Mouse (Mus musculus) liver, embryonic 15.5 days (tissue): ENCODE measurements at regions not wholly inside any gene's neighbourhood (a gene's known extent, or its start where the extent isn't known, plus 50 kb on each side); places are given as distances from the start of the nearest gene placed in this dataset.
A peak's percentile ranks its signal among the peaks of the same experiment; 100 is the strongest.

Experiments
- ATAC-seq: fragments of 200-750 bp; cut with Nextera tagmentation; 2 replicates; pipeline ENCODE4 v1.8.0; 2017; ENCODE audit warnings: moderate number of reproducible peaks, mild to moderate bottlenecking, moderate library complexity; ENCODE audit not compliant: insufficient read depth
- H3K27ac ChIP-seq: fragments of 300-500 bp; sonication (generic); replicated peaks from 2 replicates; pipeline ENCODE4 v1.5.1; 2015; ENCODE audit warnings: mild to moderate bottlenecking, inconsistent platforms
- H3K27me3 ChIP-seq: fragments of 300-500 bp; sonication (generic); 2 replicates; pipeline ENCODE4 v1.6.1; 2015; ENCODE audit warnings: mild to moderate bottlenecking, inconsistent platforms
- H3K36me3 ChIP-seq: fragments of 300-500 bp; sonication (generic); replicated peaks from 2 replicates; pipeline ENCODE4 v1.6.1; 2015; ENCODE audit warnings: moderate library complexity, mild to moderate bottlenecking, inconsistent platforms
- H3K4me1 ChIP-seq: fragments of 300-500 bp; sonication (generic); replicated peaks from 2 replicates; pipeline ENCODE4 v1.6.1; 2015; ENCODE audit warnings: inconsistent platforms
- H3K4me2 ChIP-seq: fragments of 300-500 bp; sonication (generic); 2 replicates; pipeline ENCODE4 v1.6.1; 2015; ENCODE audit warnings: moderate library complexity, mild to moderate bottlenecking, inconsistent platforms
- H3K4me3 ChIP-seq: fragments of 300-500 bp; sonication (generic); replicated peaks from 2 replicates; pipeline ENCODE4 v1.5.1; 2015; ENCODE audit warnings: mild to moderate bottlenecking, inconsistent platforms
- H3K9ac ChIP-seq: fragments of 300-500 bp; sonication (generic); 2 replicates; pipeline ENCODE4 v1.6.1; 2015; ENCODE audit warnings: moderate library complexity, mild to moderate bottlenecking, inconsistent platforms
- H3K9me3 ChIP-seq: fragments of 300-500 bp; sonication (generic); replicated peaks from 2 replicates; pipeline ENCODE4 v1.6.1; 2016; ENCODE audit warnings: inconsistent platforms
- WGBS: fragments of 180-500 bp; shearing (Covaris S2); methylation state at CpG from one replicate; pipeline ENCODE4 v1.1.7; 2015; ENCODE audit warnings: mixed read lengths; ENCODE audit not compliant: insufficient replicate concordance; 5-methylcytosine and 5-hydroxymethylcytosine counted together

GRCm38 (mm10) chr9:116342446-116343085 lies 167.4 kb upstream of the Tgfbr2 start:
- H3K4me1 ChIP-seq = peaks cover 9% of the 10 kb centered on the region
- WGBS = 46% methylated on average over 8 of the region's 8 CpGs
- no peak overlapping the region for H3K9ac ChIP-seq
- H3K36me3 ChIP-seq = no peaks in the 10 kb centered on the region
- no peak overlapping the region for H3K4me2 ChIP-seq
- H3K9me3 ChIP-seq = no peaks in the 10 kb centered on the region
- no peaks in the 10 kb centered on the region for H3K27me3 ChIP-seq
- ATAC-seq = no peak
- no peak overlapping the region for H3K4me3 ChIP-seq
- H3K27ac ChIP-seq = no peak overlapping the region

DNA sequence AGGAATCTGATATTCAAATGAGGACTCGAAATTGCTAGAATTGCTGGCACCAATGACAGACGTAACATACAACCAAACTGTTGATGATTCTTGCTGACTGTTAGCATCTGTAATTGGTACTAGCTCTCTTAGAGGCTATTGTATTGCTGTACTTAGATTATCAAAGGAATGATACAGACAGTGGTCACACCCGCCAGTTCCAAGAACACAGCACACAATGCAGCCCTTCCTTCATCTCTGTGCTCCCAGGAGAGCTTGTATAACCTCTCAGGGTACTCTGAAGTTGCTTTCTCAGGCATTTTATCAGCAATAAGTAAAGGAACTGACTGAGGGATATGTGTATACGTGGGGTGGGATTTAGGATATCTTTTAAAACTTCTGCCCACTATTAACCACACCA lies 166.8 kb upstream of the Tgfbr2 start:
- H3K27me3 ChIP-seq = no peaks in the 10 kb centered on the region
- H3K4me1 ChIP-seq = peaks cover 13% of the 10 kb centered on the region
- 38% methylated on average over 4 of the region's 4 CpGs for WGBS
- H3K27ac ChIP-seq = no peak overlapping the region
- ATAC-seq = no peak
- H3K9me3 ChIP-seq = no peaks in the 10 kb centered on the region
- no peaks in the 10 kb centered on the region for H3K36me3 ChIP-seq
- no peak overlapping the region for H3K4me2 ChIP-seq
- no peak overlapping the region for H3K9ac ChIP-seq
- no peak overlapping the region for H3K4me3 ChIP-seq

DNA sequence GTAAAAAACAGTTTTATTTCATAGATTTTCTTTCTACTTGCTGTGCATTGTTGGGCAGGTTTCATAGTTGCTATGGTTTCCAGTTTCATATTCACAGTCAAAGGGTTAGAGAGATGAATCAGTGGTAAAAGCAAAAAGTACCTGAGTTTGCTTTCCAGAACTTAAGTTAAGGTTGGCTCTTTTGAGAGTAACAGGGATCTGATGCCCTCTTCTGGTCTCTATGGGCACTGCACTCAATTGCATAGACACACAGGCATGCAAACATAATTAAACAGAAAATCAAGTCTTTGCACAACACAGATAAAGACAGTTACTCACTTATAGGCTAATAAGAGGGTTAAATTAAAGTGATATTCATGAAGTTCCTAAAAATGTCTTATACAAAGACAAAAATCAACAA lies 165.8 kb upstream of the Tgfbr2 start:
- ATAC-seq = no peak
- H3K27ac ChIP-seq = no peak overlapping the region
- H3K27me3 ChIP-seq = no peaks in the 10 kb centered on the region
- H3K4me3 ChIP-seq = no peak overlapping the region
- no peak overlapping the region for H3K9ac ChIP-seq
- H3K9me3 ChIP-seq = no peaks in the 10 kb centered on the region
- H3K4me2 ChIP-seq = no peak overlapping the region
- H3K36me3 ChIP-seq = no peaks in the 10 kb centered on the region
- H3K4me1 ChIP-seq = peaks cover 24% of the 10 kb centered on the region

GRCm38 (mm10) chr9:116338729-116339100 lies 163.6 kb upstream of the Tgfbr2 start:
- Histone ChIP-seq H3K36me3 (no peaks in the 10 kb centered on the region), H3K4me3 (no peak overlapping the region), H3K27me3 (no peaks in the 10 kb centered on the region), H3K27ac (no peak overlapping the region), H3K9me3 (no peaks in the 10 kb centered on the region), H3K9ac (no peak overlapping the region), H3K4me2 (no peak overlapping the region), H3K4me1 (peaks cover 34% of the 10 kb centered on the region)
- WGBS = 77% methylated on average over 5 of the region's 5 CpGs
- ATAC-seq = no peak

GRCm38 (mm10) chr9:116338093-116338728 lies 163.1 kb upstream of the Tgfbr2 start:
- H3K27ac ChIP-seq = peak overlapping the region; percentile 25; the same call in 1 of the 2 replicates
- no peak overlapping the region for H3K4me3 ChIP-seq
- H3K27me3 ChIP-seq = no peaks in the 10 kb centered on the region
- no peak overlapping the region for H3K9ac ChIP-seq
- no peaks in the 10 kb centered on the region for H3K36me3 ChIP-seq
- H3K4me1 ChIP-seq = peaks cover 34% of the 10 kb centered on the region
- peak; percentile 52 for ATAC-seq
- no peak overlapping the region for H3K4me2 ChIP-seq
- H3K9me3 ChIP-seq = no peaks in the 10 kb centered on the region
- 23% methylated on average over 5 of the region's 5 CpGs for whole genome bisulfite sequencing

- WGBS = 55% methylated on average over 8 of the region's 8 CpGs
- H3K4me2 ChIP-seq = no peak overlapping the region
- no peaks in the 10 kb centered on the region for H3K9me3 ChIP-seq
- H3K27me3 ChIP-seq = no peaks in the 10 kb centered on the region
- H3K4me1 ChIP-seq = peaks cover 34% of the 10 kb centered on the region
- 0 out of 2 replicates have a peak, but pooled peaks have one; percentile 20 for ATAC-seq
- peak overlapping the region; percentile 25; the same call in 1 of the 2 replicates for H3K27ac ChIP-seq
- H3K36me3 ChIP-seq = no peaks in the 10 kb centered on the region
- no peak overlapping the region for H3K9ac ChIP-seq
- H3K4me3 ChIP-seq = no peak overlapping the region
These were observed 162.4 kb upstream of the Tgfbr2 start for GRCm38 (mm10) chr9:116337446-116338010.

DNA sequence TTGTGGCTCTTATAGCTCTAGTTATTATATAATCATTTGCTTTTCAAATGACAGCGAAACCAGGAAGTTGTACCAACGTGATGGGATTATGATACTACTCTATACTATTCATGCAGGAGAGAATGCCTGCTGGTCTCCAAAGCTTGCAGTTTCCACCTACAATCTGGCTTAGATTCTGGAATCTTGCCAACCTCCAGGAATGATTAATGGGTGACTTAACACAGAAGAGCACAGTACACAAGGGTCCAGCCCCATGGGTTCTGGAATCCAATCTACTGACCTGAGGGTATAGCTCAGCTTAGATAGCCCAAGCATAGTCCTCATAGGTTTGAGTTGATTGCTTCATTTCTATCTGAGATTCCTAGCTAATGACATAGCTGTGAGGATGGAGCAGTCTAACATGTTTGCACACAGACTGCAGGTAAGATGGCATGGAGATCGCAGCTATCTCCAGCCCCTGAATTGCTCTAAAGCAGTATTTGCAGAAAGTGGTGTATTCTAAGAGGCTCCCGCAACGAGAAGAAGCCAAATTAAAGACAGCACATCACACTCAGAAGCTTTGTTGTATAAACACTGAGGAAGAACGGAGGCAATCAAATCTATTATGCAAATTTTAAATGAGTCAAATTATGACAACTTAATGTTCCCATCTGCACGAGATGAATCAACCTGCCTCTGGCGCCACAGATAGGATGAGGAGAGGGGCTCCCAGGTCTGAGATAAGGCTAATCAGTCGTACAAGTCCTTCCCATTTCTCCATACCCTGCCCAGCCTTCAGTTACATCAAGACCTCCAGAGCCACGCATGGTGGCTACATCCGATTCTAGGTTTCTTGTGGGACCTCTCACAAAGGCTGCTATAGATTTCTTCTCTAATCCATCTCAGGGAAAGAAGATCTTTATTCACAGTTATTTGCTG lies 160.7 kb upstream of the Tgfbr2 start:
- Histone ChIP-seq H3K4me2 (peak overlapping the region; percentile 11; the same call in 1 of the 2 replicates), H3K4me3 (no peak overlapping the region), H3K27ac (no peak overlapping the region), H3K36me3 (no peaks in the 10 kb centered on the region), H3K27me3 (no peaks in the 10 kb centered on the region), H3K9ac (no peak overlapping the region), H3K4me1 (peaks cover 34% of the 10 kb centered on the region), H3K9me3 (no peaks in the 10 kb centered on the region)
- 29% methylated on average over 11 of the region's 11 CpGs for WGBS
- peak; percentile 73 for ATAC-seq

DNA sequence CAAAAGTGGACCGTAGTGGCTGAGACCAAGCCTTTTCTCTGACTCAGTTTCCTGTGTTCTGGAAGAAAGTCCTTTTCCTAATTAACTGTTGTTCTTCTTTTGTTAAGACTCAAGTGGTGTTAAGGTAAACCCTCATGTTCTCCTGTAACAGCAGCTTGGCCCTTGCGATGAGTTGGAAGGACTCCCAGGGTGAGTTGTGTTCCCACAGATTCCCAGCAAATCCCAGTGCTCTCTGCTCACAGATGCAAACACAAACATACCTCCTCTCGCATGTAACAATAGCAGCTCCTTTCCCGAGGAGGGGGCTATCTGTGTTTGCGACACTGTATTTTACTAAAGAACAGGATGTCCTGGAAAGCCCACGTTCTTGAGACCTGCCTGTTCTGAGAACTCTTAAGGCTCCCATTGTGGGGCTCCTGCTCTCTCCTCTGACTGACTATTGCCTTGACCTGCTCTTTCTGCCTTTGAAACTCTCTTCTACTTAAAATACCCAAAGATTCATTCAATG lies 158.8 kb upstream of the Tgfbr2 start:
- no peaks in the 10 kb centered on the region for H3K27me3 ChIP-seq
- H3K4me3 ChIP-seq = no peak overlapping the region
- H3K9me3 ChIP-seq = no peaks in the 10 kb centered on the region
- no peak overlapping the region for H3K4me2 ChIP-seq
- no peaks in the 10 kb centered on the region for H3K36me3 ChIP-seq
- H3K4me1 ChIP-seq = peaks cover 34% of the 10 kb centered on the region
- H3K27ac ChIP-seq = no peak overlapping the region
- 56% methylated on average over 6 of the region's 6 CpGs for WGBS
- no peak for ATAC-seq
- no peak overlapping the region for H3K9ac ChIP-seq

- Histone ChIP-seq H3K9me3 (no peaks in the 10 kb centered on the region), H3K27ac (no peak overlapping the region), H3K4me1 (peaks cover 25% of the 10 kb centered on the region), H3K27me3 (no peaks in the 10 kb centered on the region), H3K4me3 (no peak overlapping the region), H3K9ac (no peak overlapping the region), H3K36me3 (no peaks in the 10 kb centered on the region), H3K4me2 (no peak overlapping the region)
- 61% methylated on average over 5 of the region's 5 CpGs for WGBS
- no peak for ATAC-seq
These were observed 157.4 kb upstream of the Tgfbr2 start for GRCm38 (mm10) chr9:116332485-116333118.

- H3K4me3 ChIP-seq = no peak overlapping the region
- peaks cover 15% of the 10 kb centered on the region for H3K4me1 ChIP-seq
- no peak overlapping the region for H3K9ac ChIP-seq
- H3K27ac ChIP-seq = no peak overlapping the region
- no peaks in the 10 kb centered on the region for H3K36me3 ChIP-seq
- 52% methylated on average over 2 of the region's 2 CpGs for WGBS
- no peak overlapping the region for H3K4me2 ChIP-seq
- H3K9me3 ChIP-seq = no peaks in the 10 kb centered on the region
- no peak for ATAC-seq
- no peaks in the 10 kb centered on the region for H3K27me3 ChIP-seq
These were observed 156.2 kb upstream of the Tgfbr2 start for GRCm38 (mm10) chr9:116331406-116331805.
